Mouse (Mus musculus): ENCODE results near the gene Spns3. TPM values are rescaled to one million over a fixed set of nuclear protein-coding genes. Genes with fewer than 3 reads are reported as not detected.

The Spns3 gene
- polyA plus RNA-seq, 1 experiment from 2014 or later: 0.98 TPM

GRCm38 (mm10) chr11:72576111-72576465 lies 25.8 kb upstream of the Spns3 start:
- no peaks in the 10 kb centered on the region for H3K9me3 ChIP-seq
- peaks cover 11% of the 10 kb centered on the region; the same call in 1 of the 2 replicates for H3K4me1 ChIP-seq
- no peak overlapping the region for H3K27ac ChIP-seq
- 21% methylated on average over 7 of the region's 7 CpGs for WGBS
- peak overlapping the region; percentile 31 for H3K4me3 ChIP-seq (replicated peaks)
- H3K4me2 ChIP-seq: peak overlapping the region; percentile 64
- no peak for ATAC-seq (ENCODE audit: insufficient read depth, low FRiP score, low read depth)
- H3K9ac ChIP-seq: no peak overlapping the region
- no peaks in the 10 kb centered on the region for H3K36me3 ChIP-seq
- H3K27me3 ChIP-seq (replicated peaks): 0 out of 2 replicates have a peak, but pooled peaks cover 2% of the 10 kb centered on the region

GRCm38 (mm10) chr11:72573819-72574218 lies 23.5 kb upstream of the Spns3 start:
- H3K4me3 ChIP-seq (replicated peaks): no peak overlapping the region
- H3K9me3 ChIP-seq: no peaks in the 10 kb centered on the region
- H3K4me2 ChIP-seq: no peak overlapping the region

GRCm38 (mm10) chr11:72570319-72570979 lies 20.1 kb upstream of the Spns3 start:
- Histone ChIP-seq H3K4me2 (peak overlapping the region; percentile 49), H3K9ac (no peak overlapping the region), H3K9me3 (no peaks in the 10 kb centered on the region), H3K4me3 (replicated peaks) (peak overlapping the region; percentile 21), H3K36me3 (no peaks in the 10 kb centered on the region), H3K4me1 (no peaks in the 10 kb centered on the region), H3K27ac (no peak overlapping the region), H3K27me3 (replicated peaks) (no peaks in the 10 kb centered on the region)
- no peak for ATAC-seq (ENCODE audit: insufficient read depth, low FRiP score, low read depth)
- 3% methylated on average over 18 of the region's 18 CpGs for WGBS

More at GRCm38 (mm10) chr11:72573819-72574218, 23.5 kb upstream of the Spns3 start:
- Histone ChIP-seq H3K4me1 (peaks cover 11% of the 10 kb centered on the region; the same call in 1 of the 2 replicates), H3K9ac (no peak overlapping the region), H3K27ac (no peak overlapping the region), H3K36me3 (no peaks in the 10 kb centered on the region), H3K27me3 (replicated peaks) (0 out of 2 replicates have a peak, but pooled peaks cover 2% of the 10 kb centered on the region)
- no peak for ATAC-seq (ENCODE audit: insufficient read depth, low FRiP score, low read depth)
- 83% methylated on average over 1 of the region's 1 CpGs for WGBS

- no peaks in the 10 kb centered on the region for H3K4me1 ChIP-seq
- H3K27ac ChIP-seq: no peak overlapping the region
- 76% methylated on average over 11 of the region's 11 CpGs for WGBS
- no peak overlapping the region for H3K9ac ChIP-seq
- no peak overlapping the region for H3K4me3 ChIP-seq (replicated peaks)
- H3K36me3 ChIP-seq: no peaks in the 10 kb centered on the region
- ATAC-seq (ENCODE audit: insufficient read depth, low FRiP score, low read depth): no peak
- H3K9me3 ChIP-seq: no peaks in the 10 kb centered on the region
- no peak overlapping the region for H3K4me2 ChIP-seq
- H3K27me3 ChIP-seq (replicated peaks): no peaks in the 10 kb centered on the region
These were observed 19.5 kb upstream of the Spns3 start for GRCm38 (mm10) chr11:72569671-72570318.

- Histone ChIP-seq H3K27me3 (replicated peaks) (no peaks in the 10 kb centered on the region), H3K27ac (no peak overlapping the region), H3K9me3 (no peaks in the 10 kb centered on the region), H3K4me3 (replicated peaks) (no peak overlapping the region), H3K9ac (no peak overlapping the region), H3K4me2 (no peak overlapping the region), H3K36me3 (no peaks in the 10 kb centered on the region), H3K4me1 (no peaks in the 10 kb centered on the region)
- ATAC-seq (ENCODE audit: insufficient read depth, low FRiP score, low read depth): no peak
- 47% methylated on average over 8 of the region's 8 CpGs for WGBS
These were observed 18.7 kb upstream of the Spns3 start for GRCm38 (mm10) chr11:72569051-72569450.

GRCm38 (mm10) chr11:72566816-72567338 lies 16.6 kb upstream of the Spns3 start:
- Histone ChIP-seq H3K36me3 (no peaks in the 10 kb centered on the region), H3K4me1 (no peaks in the 10 kb centered on the region), H3K4me3 (replicated peaks) (no peak overlapping the region), H3K27me3 (replicated peaks) (no peaks in the 10 kb centered on the region), H3K9ac (no peak overlapping the region), H3K4me2 (no peak overlapping the region), H3K27ac (no peak overlapping the region), H3K9me3 (no peaks in the 10 kb centered on the region)
- no peak for ATAC-seq (ENCODE audit: insufficient read depth, low FRiP score, low read depth)
- 37% methylated on average over 8 of the region's 10 CpGs for WGBS

GRCm38 (mm10) chr11:72566304-72566703 lies 16.0 kb upstream of the Spns3 start:
- no peak overlapping the region for H3K4me2 ChIP-seq
- ATAC-seq (ENCODE audit: insufficient read depth, low FRiP score, low read depth): no peak
- 70% methylated on average over 7 of the region's 7 CpGs for WGBS
- H3K4me3 ChIP-seq (replicated peaks): no peak overlapping the region
- no peaks in the 10 kb centered on the region for H3K36me3 ChIP-seq
- no peaks in the 10 kb centered on the region for H3K27me3 ChIP-seq (replicated peaks)
- H3K9me3 ChIP-seq: no peaks in the 10 kb centered on the region
- no peak overlapping the region for H3K27ac ChIP-seq
- H3K4me1 ChIP-seq: no peaks in the 10 kb centered on the region
- no peak overlapping the region for H3K9ac ChIP-seq

- H3K4me2 ChIP-seq: no peak overlapping the region
- 22% methylated on average over 6 of the region's 6 CpGs for WGBS
- no peak overlapping the region for H3K9ac ChIP-seq
- no peaks in the 10 kb centered on the region for H3K36me3 ChIP-seq
- H3K4me3 ChIP-seq (replicated peaks): no peak overlapping the region
- ATAC-seq (ENCODE audit: insufficient read depth, low FRiP score, low read depth): no peak
- H3K27me3 ChIP-seq (replicated peaks): no peaks in the 10 kb centered on the region
- H3K9me3 ChIP-seq: no peaks in the 10 kb centered on the region
- H3K4me1 ChIP-seq: no peaks in the 10 kb centered on the region
- no peak overlapping the region for H3K27ac ChIP-seq
These were observed 14.0 kb upstream of the Spns3 start for GRCm38 (mm10) chr11:72564232-72564807.

- H3K27ac ChIP-seq: no peak overlapping the region
- no peak overlapping the region for H3K4me2 ChIP-seq
- no peak overlapping the region for H3K9ac ChIP-seq
- H3K36me3 ChIP-seq: no peaks in the 10 kb centered on the region
- no peak overlapping the region for H3K4me3 ChIP-seq (replicated peaks)
- no peaks in the 10 kb centered on the region for H3K4me1 ChIP-seq
- 64% methylated on average over 3 of the region's 3 CpGs for WGBS
- no peaks in the 10 kb centered on the region for H3K9me3 ChIP-seq
- no peaks in the 10 kb centered on the region for H3K27me3 ChIP-seq (replicated peaks)
- no peak for ATAC-seq (ENCODE audit: insufficient read depth, low FRiP score, low read depth)
These were observed 10.4 kb upstream of the Spns3 start for GRCm38 (mm10) chr11:72560661-72561060.

GRCm38 (mm10) chr11:72558155-72558554 lies 7.8 kb upstream of the Spns3 start:
- no peaks in the 10 kb centered on the region for H3K36me3 ChIP-seq
- no peak overlapping the region for H3K9ac ChIP-seq
- no peak overlapping the region for H3K27ac ChIP-seq
- H3K4me2 ChIP-seq: no peak overlapping the region
- 65% methylated on average over 5 of the region's 5 CpGs for WGBS
- ATAC-seq (ENCODE audit: insufficient read depth, low FRiP score, low read depth): no peak
- no peak overlapping the region for H3K4me3 ChIP-seq (replicated peaks)
- H3K4me1 ChIP-seq: no peaks in the 10 kb centered on the region
- no peaks in the 10 kb centered on the region for H3K9me3 ChIP-seq
- H3K27me3 ChIP-seq (replicated peaks): no peaks in the 10 kb centered on the region

GRCm38 (mm10) chr11:72556953-72557352 lies 6.6 kb upstream of the Spns3 start:
- Histone ChIP-seq H3K27me3 (replicated peaks) (no peaks in the 10 kb centered on the region), H3K27ac (no peak overlapping the region), H3K36me3 (no peaks in the 10 kb centered on the region), H3K9ac (no peak overlapping the region), H3K4me1 (no peaks in the 10 kb centered on the region), H3K4me3 (replicated peaks) (no peak overlapping the region), H3K9me3 (no peaks in the 10 kb centered on the region), H3K4me2 (no peak overlapping the region)
- no peak for ATAC-seq (ENCODE audit: insufficient read depth, low FRiP score, low read depth)
- 73% methylated on average over 2 of the region's 2 CpGs for WGBS

- Histone ChIP-seq H3K36me3 (no peaks in the 10 kb centered on the region), H3K4me2 (no peak overlapping the region), H3K4me3 (replicated peaks) (no peak overlapping the region), H3K27ac (no peak overlapping the region), H3K4me1 (no peaks in the 10 kb centered on the region), H3K9ac (no peak overlapping the region), H3K9me3 (no peaks in the 10 kb centered on the region), H3K27me3 (replicated peaks) (no peaks in the 10 kb centered on the region)
- ATAC-seq (ENCODE audit: insufficient read depth, low FRiP score, low read depth): no peak
- WGBS: 90% methylated on average over 4 of the region's 4 CpGs
These were observed 6.2 kb upstream of the Spns3 start for GRCm38 (mm10) chr11:72556470-72556869.
